Mouse (Mus musculus): ENCODE results near the gene Cd300a. TPM values are rescaled to one million over a fixed set of nuclear protein-coding genes. Genes with fewer than 3 reads are reported as not detected.

The Cd300a gene
- polyA plus RNA-seq, 1 experiment from 2014 or later, result 2.2 TPM

- Histone ChIP-seq H3K27me3 (ENCODE audit: insufficient read depth, low read length) (no peaks in the 10 kb centered on the region), H3K4me1 (ENCODE audit: insufficient read depth, low read length) (no peaks in the 10 kb centered on the region), H3K27ac (ENCODE audit: low read length) (no peak overlapping the region), H3K9ac (replicated peaks; ENCODE audit: low read length) (no peak overlapping the region), H3K36me3 (ENCODE audit: insufficient read depth, low read length) (no peaks in the 10 kb centered on the region), H3K4me2 (replicated peaks; ENCODE audit: low read depth, low read length) (no peak overlapping the region), H3K4me3 (ENCODE audit: low read length) (no peak overlapping the region), H3K9me3 (ENCODE audit: low read length) (no peaks in the 10 kb centered on the region)
- 86% methylated on average over 2 of the region's 2 CpGs for WGBS
- ATAC-seq (ENCODE audit: low FRiP score, low TSS enrichment), result no peak
Observed at GRCm38 (mm10) chr11:114929581-114929980, 39.7 kb downstream of the Cd300a start.

GRCm38 (mm10) chr11:114931041-114931440 is 41.2 kb downstream of the Cd300a start:
- WGBS, result 78% methylated on average over 5 of the region's 5 CpGs
- no peak for ATAC-seq (ENCODE audit: low FRiP score, low TSS enrichment)
- Histone ChIP-seq H3K27ac (ENCODE audit: low read length) (no peak overlapping the region), H3K4me3 (ENCODE audit: low read length) (no peak overlapping the region), H3K4me2 (replicated peaks; ENCODE audit: low read depth, low read length) (no peak overlapping the region), H3K9me3 (ENCODE audit: low read length) (no peaks in the 10 kb centered on the region), H3K9ac (replicated peaks; ENCODE audit: low read length) (no peak overlapping the region), H3K4me1 (ENCODE audit: insufficient read depth, low read length) (no peaks in the 10 kb centered on the region), H3K36me3 (ENCODE audit: insufficient read depth, low read length) (no peaks in the 10 kb centered on the region), H3K27me3 (ENCODE audit: insufficient read depth, low read length) (no peaks in the 10 kb centered on the region)

- Histone ChIP-seq H3K4me1 (ENCODE audit: insufficient read depth, low read length) (no peaks in the 10 kb centered on the region), H3K9me3 (ENCODE audit: low read length) (no peaks in the 10 kb centered on the region), H3K27ac (ENCODE audit: low read length) (no peak overlapping the region), H3K9ac (replicated peaks; ENCODE audit: low read length) (no peak overlapping the region), H3K4me2 (replicated peaks; ENCODE audit: low read depth, low read length) (no peak overlapping the region), H3K36me3 (ENCODE audit: insufficient read depth, low read length) (no peaks in the 10 kb centered on the region), H3K4me3 (ENCODE audit: low read length) (no peak overlapping the region), H3K27me3 (ENCODE audit: insufficient read depth, low read length) (no peaks in the 10 kb centered on the region)
- WGBS, result 71% methylated on average over 4 of the region's 4 CpGs
- ATAC-seq (ENCODE audit: low FRiP score, low TSS enrichment), result no peak
Observed at GRCm38 (mm10) chr11:114933591-114933990, 43.8 kb downstream of the Cd300a start.

- no peak for ATAC-seq (ENCODE audit: low FRiP score, low TSS enrichment)
- no peak within 1 kb of the TSS for H3K27ac ChIP-seq (ENCODE audit: low read length)
- H3K9ac ChIP-seq (replicated peaks; ENCODE audit: low read length), result no peak within 1 kb of the TSS
- H3K36me3 ChIP-seq (ENCODE audit: insufficient read depth, low read length), result no peaks in the 10 kb centered on the region
- H3K4me2 ChIP-seq (replicated peaks; ENCODE audit: low read depth, low read length), result no peak within 1 kb of the TSS
- H3K27me3 ChIP-seq (ENCODE audit: insufficient read depth, low read length), result no peaks in the 10 kb centered on the region
- no peak within 1 kb of the TSS for H3K4me3 ChIP-seq (ENCODE audit: low read length)
- 37% methylated on average over 6 of the region's 6 CpGs for WGBS
- no peaks in the 10 kb centered on the region for H3K9me3 ChIP-seq (ENCODE audit: low read length)
- H3K4me1 ChIP-seq (ENCODE audit: insufficient read depth, low read length), result no peaks in the 10 kb centered on the region
Observed at GRCm38 (mm10) chr11:114934144-114934543, 44.3 kb downstream of the Cd300a start, which contains the start of gene Cd300lb. Gene Cd300lb, minus strand, starts transcription at chr11:114934386.

Other genes with a start within 250 kb of the Cd300a start
- gene Rpl38, start 221.5 kb upstream of the Cd300a start, polyA plus RNA-seq (2015; fragmentation: Nextera tagmentation; extraction: Ambion mirVana), result 802 and 841 TPM in 2 replicates
- 20.4 and 21.5 TPM in 2 replicates for gene Ttyh2, start 214.6 kb upstream of the Cd300a start, polyA plus RNA-seq (2015; fragmentation: Nextera tagmentation; extraction: Ambion mirVana)
- 0.44 and 0.46 TPM in 2 replicates for gene Dnaic2, start 162.6 kb upstream of the Cd300a start, polyA plus RNA-seq (2015; fragmentation: Nextera tagmentation; extraction: Ambion mirVana)
- gene Kif19a, start 124.7 kb upstream of the Cd300a start, polyA plus RNA-seq (2015; fragmentation: Nextera tagmentation; extraction: Ambion mirVana), result 0.22 and 0.46 TPM in 2 replicates
- gene Btbd17, start 94.1 kb upstream of the Cd300a start, polyA plus RNA-seq (2015; fragmentation: Nextera tagmentation; extraction: Ambion mirVana), result 0.47 and 0.54 TPM in 2 replicates
- gene Gpr142, start 91.1 kb upstream of the Cd300a start, polyA plus RNA-seq (2015; fragmentation: Nextera tagmentation; extraction: Ambion mirVana), result not detected in 2 replicates
- gene Gprc5c, start 38.9 kb upstream of the Cd300a start, polyA plus RNA-seq (2015; fragmentation: Nextera tagmentation; extraction: Ambion mirVana), result 153 and 162 TPM in 2 replicates
- gene Cd300lb, start 44.3 kb downstream of the Cd300a start, polyA plus RNA-seq (2015; fragmentation: Nextera tagmentation; extraction: Ambion mirVana), result 0.32 and 0.37 TPM in 2 replicates
- gene Cd300c, start 79.1 kb downstream of the Cd300a start, polyA plus RNA-seq (2015; fragmentation: Nextera tagmentation; extraction: Ambion mirVana), result not detected in 2 replicates
- gene Cd300ld, start 99.9 kb downstream of the Cd300a start, polyA plus RNA-seq (2015; fragmentation: Nextera tagmentation; extraction: Ambion mirVana), result 0.36 and 0.40 TPM in 2 replicates
- gene Cd300c2, start 111.8 kb downstream of the Cd300a start, polyA plus RNA-seq (2015; fragmentation: Nextera tagmentation; extraction: Ambion mirVana), result 1.6 and 2.5 TPM in 2 replicates
- gene Cd300ld2, start 126.2 kb downstream of the Cd300a start, polyA plus RNA-seq (2015; fragmentation: Nextera tagmentation; extraction: Ambion mirVana), result not detected in 2 replicates
- gene Cd300ld4, start 137.0 kb downstream of the Cd300a start, polyA plus RNA-seq (2015; fragmentation: Nextera tagmentation; extraction: Ambion mirVana), result not detected in 2 replicates
- not detected in 2 replicates for gene Cd300ld5, start 147.7 kb downstream of the Cd300a start, polyA plus RNA-seq (2015; fragmentation: Nextera tagmentation; extraction: Ambion mirVana)
- gene Cd300ld3, start 158.4 kb downstream of the Cd300a start, polyA plus RNA-seq (2015; fragmentation: Nextera tagmentation; extraction: Ambion mirVana), result not detected in 2 replicates
- 0.10 TPM in 1 of 2 replicates, not detected in the other for gene Cd300e, start 172.1 kb downstream of the Cd300a start, polyA plus RNA-seq (2015; fragmentation: Nextera tagmentation; extraction: Ambion mirVana)
- gene Rab37, start 201.4 kb downstream of the Cd300a start, polyA plus RNA-seq (2015; fragmentation: Nextera tagmentation; extraction: Ambion mirVana), result 1.7 and 2.2 TPM in 2 replicates
- gene Cd300lf, start 244.0 kb downstream of the Cd300a start, polyA plus RNA-seq (2015; fragmentation: Nextera tagmentation; extraction: Ambion mirVana), result 0.52 and 0.53 TPM in 2 replicates

Measured in kidney, embryonic 16.5 days (tissue).